Mouse (Mus musculus) thymus, postnatal 25 days (tissue): Measurements from ENCODE around the gene Hoxb5.

Experiments
- DNase-seq: peaks from one replicate; pipeline ENCODE4 v3.0.0; 2022

Gene Hoxb5

DNA sequence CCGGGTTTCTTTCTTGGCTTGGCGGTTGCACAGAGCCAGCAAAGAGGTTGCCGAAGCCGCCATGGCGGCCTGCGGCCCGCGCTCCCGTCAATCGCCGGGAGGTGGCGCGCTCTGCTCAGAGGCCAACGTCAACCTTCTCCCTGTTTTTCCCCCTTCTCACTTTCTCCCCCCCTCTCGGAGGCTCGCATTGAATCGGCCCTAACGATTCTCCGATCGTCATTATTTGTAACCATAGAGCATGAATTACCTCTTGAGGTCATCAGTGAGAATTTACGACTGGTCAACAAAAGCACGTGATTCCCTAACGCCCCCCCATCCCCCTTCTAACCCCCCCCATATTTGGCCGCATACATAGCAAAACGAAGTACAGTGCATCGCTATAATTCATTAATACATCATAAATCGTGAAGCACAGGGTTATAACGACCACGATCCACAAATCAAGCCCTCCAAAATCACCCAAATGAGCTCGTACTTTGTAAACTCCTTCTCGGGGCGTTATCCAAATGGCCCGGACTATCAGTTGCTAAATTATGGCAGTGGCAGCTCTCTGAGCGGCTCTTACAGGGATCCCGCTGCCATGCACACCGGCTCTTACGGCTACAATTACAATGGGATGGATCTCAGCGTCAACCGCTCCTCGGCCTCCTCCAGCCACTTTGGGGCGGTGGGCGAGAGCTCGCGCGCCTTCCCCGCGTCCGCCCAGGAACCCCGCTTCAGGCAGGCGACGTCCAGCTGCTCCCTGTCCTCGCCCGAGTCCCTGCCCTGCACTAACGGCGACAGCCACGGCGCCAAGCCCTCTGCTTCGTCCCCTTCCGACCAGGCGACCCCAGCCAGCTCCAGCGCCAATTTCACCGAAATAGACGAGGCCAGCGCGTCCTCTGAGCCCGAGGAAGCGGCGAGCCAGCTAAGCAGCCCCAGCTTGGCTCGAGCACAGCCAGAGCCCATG is at the start of gene Hoxb5:
Gene Hoxb5 (plus strand): TSS at position 186 of the 949 bp plus-strand sequence.
- peak; percentile 72 for DNase-seq

DNA sequence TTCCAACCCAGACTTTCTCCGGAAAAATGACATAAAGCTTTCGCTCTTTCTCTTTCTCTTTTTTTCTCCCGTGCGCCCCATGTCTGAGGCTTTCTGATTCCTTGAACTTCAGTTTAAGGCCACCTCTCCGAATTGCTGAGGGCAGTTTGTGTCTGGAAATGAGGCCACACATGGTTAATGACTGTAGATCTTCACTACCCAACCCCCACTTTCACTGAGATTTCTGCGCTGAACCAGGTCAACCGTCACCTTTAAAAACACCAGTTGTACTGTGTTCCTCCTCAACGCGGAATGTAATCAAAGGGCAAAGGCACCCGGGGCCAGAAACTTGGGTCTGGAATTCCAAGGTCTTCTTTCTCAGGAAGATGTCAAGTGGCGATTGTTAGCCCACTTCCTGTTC is 48.9 kb upstream of the Hoxb5 start:
- DNase-seq = no peak

DNA sequence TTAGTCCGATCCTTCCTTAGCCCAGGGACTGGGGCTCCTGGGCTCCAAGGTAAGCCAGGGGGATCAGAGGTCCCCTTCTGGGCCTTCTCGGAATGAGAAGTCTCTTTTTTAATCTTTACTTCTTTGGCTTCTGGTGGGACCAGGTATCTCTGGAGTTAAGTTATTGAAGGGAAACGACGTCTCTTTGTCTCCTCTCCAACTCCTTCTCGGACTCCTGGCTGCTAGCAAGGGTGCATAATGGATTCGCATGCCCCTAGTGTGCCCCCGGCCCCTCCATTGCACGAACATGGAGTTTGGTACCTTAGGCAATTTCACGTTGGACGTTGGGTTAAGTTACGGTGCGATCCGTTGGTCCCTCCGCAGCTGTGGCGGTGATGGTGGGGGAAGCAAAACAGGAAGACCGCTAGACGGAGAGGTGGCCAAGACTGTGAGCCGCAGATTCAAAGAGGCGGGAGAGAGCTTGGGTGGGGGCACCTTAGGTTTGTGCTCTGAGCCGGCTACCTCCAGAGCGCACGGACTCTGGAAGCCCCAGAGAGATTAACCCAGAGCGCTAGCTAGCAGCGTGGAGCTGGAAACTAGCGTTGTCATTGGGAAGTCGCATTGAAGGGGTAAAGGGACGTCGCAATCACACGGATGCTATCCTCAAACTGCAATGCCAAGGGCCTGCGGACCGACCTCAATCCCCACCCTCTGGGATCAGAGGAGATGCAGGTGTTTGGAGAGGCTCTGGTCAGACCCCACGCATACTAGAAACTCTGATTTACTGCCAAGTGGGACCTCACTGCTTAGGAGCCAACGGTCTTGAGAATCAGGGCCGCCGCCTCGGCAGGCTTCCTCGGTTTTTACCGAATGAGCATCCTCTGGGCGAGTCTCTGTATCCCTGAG is 47.8 kb upstream of the Hoxb5 start:
- no peak for DNase-seq

DNA sequence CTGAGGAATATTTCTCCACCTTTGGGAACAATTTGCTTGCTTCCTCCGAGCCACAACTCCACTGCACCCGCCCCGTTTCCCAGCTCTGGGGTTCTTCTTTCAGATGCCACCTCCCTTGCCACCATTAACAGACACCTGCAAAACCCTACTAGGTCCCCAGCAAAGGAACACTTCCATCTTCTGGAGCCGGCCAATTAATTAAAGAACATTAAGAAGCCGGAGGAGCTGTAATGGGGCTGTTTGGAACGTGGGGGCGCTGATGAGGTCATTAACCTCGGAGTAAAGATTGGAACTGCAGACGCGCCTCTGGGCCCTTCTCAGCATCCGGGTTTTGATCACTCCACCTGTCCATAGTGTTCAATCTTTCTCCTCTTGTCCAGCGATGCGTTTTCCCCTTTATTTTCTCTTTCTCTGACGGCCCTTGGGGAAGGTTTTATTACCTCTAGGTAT is 47.1 kb upstream of the Hoxb5 start:
- no peak for DNase-seq

DNA sequence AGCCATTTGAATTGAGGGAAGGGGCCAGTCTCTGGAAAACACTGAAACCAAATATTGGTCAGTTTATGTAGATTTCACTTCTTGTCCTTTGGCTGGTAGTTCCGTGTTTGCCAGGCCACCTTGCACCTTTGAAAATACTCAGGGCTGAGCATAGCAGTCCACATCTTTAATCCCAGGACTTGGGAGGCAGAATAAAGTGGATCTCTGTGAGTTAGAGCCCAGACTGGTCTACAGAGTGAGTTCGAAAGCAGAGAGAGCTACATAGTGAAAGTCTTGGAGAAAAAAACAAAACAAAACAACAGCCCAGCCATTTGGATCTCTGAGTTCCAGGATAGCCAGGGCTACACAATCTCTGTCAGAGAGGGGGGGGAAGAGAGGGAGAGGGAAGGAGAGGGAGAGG is 46.0 kb upstream of the Hoxb5 start:
- no peak for DNase-seq

DNA sequence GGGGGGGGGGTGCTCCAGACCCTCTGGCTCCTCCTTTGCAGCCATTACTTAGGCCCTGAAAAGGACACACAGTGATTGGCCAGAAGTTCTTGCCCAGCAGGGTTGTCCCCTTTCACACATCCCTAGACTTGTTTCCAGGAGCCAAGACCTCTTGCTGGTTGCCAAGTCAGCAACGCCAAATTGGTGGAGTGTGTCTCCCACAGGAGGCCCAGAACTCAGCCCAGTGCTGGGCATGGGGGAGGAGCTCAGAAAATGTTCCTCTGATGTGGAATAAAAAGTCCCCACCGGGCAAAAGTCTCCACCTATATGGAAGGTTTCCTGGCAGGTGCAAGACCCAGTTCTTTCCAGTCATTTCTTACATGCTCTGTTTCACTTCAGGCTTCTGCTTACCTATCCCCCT is 44.1 kb upstream of the Hoxb5 start:
- DNase-seq = no peak

DNA sequence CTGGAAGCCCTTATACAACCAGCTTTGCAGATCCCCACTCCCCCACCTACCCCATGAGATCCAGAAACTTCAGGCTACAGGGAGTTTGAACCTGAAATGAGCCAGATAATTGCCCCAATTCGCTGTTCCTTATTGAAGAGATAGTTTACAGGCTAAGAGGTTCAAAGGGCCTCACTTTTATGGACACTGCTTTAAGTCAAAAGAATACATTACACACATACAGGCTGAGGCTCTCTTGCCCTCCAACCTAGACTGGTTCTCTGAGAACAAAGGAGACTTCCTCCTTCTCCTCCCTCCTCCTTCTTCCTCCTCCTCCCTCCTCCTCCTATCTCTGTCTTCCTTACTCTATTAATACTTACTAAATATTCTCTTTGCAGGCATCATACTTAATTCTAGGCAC is 43.6 kb upstream of the Hoxb5 start:
- no peak for DNase-seq

DNA sequence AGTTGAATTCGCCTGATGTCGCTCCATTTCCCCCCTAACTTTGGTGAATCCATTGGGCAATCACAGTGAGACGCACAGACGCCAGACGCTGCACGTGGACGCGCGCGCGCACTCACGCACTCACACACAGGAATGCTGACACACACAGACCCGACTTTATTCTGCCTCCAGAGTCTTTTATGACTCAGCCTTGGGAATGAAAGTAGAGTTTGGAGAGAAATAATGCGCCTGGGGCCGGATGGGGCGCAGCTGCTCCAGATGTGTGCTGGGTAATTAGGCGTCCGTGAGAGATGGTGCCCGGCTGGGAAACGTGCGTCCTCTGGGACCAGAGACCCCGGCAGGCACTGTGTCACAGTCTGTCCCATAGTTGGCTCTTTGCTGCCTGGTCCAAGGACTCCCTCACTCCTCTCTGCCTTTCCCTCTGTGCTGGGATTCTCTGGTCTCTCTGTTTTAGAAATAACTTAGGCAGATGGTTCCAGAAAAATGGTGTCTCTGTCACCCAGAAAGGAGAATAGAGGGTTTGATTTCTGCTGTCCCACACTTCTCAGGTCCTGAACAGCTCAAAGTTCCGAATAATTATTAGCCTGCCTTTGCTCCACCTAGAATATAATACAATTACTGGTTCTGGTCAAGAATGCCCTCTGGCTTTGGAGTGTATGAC is 42.7 kb upstream of the Hoxb5 start:
- no peak for DNase-seq

DNA sequence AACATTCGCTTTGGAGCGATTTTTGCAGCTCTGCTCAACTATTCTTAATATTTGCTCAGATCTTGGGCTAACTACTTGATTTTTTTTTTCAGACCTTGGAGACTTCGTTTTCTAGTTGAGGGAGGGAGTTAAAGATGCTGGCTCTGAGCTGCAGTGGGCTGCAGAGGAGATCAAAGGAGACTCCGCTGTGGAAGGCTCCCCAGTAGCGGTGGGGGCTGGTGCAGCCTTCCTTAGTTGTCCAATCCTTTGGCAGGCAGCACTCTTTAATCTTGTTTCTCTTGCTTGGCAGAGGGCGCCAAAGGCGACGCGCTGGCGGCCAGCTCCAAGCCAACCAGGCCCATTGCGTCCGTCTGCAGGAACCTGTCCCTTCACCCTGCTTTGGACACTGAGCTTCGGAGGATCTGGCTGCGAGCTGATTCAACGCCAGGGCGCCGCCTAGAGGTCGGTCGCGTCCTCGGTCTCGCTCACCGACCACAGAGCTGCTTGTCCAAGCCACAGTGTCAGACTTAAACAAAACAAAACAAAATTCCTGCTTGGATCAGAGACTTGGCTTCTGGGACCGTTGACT is 41.7 kb upstream of the Hoxb5 start:
- peak; percentile 62 for DNase-seq

DNA sequence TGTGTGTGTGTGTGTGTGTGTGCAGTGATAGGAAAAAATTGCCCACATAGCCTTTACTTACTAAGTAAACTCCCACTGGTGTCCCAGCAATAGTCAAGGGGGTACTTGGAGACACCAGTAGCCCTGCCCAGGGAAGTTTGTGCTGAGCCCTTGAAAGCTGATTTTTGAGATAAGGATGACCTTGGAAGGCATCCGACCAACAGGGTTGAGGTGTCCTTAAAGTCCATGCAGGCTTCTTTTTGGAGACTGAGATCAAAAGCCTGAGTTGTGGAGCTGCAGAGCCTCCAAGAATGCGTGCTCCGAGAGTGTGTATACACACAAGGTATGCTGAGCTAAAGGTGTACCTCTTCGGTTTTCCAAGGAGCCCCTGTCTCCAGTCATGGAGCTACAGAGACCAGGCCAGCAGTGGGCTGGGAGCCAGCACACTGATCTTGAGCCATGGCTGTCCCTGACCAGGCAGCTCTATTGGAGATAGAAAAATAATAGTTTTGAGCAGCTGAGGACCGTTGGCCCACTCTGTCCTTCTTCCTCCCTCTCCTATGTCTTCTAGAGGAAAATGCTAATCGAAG is 40.8 kb upstream of the Hoxb5 start:
- no peak for DNase-seq

DNA sequence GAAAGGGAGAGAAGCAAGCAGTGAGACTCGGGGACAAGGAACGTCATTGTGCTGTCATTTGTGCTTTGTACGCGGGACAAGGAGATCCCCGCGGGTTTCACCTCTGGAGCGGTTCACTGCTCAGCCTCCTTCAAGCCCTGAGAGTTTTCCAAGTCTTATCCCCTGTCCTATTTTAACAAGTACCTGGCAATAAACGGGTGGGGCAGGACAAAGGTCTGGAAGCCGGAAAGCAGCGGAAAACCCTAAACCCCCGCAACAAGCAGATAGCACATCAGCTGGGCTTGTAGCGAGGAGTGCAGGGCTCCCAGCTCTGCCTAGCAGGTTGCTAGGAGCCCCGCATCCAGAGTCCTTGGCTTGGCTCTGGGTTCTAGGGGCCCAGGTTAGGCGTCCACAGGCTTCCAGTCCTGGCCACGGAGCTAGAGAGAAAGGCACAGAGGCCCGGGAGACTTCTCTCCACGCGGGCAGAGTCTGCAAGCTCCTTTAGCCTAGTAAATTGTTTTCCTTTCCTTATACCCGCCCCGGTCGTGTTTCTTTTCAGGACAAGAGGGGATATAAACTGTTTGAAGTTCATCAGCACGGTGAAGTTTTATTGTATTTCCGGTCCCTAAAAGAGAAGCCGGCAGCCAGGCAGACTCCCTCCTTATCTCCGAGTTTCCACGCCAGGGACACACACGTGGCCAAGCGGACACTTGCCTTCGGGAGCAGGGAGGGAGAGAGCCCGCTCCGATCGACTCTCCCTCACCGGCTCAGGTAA is 39.3 kb upstream of the Hoxb5 start:
- DNase-seq = no peak

DNA sequence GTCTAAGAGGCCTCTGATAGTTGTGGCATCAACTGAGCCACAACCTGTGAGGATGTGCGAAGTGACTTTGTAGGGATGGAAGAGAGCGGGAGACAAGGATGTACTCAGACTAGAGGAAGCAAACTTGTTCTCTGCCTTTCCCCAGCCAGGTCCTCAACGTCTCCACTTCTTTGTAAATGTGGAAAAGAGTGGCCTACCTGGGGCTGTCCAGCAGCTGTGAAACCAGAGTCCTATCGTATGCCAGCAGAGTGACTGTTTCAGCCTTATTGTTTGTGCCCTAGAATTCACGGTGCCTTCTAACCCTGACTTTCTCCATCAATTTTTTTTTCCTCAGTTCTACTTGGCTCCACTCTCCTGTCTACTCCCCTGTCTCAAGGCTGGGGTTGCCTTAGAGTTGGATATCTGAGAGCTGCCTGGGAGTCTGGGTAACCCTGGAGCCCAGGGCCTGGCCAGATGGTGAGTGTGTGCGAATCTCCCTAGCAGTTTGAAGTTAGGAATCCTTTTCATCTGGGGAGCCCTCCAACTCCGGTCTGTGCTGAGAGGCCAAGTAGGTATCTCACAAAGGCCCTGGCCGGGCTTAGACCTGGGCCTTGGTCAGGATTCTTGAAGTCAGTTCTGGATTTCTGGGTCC is 38.6 kb upstream of the Hoxb5 start:
- DNase-seq = no peak

DNA sequence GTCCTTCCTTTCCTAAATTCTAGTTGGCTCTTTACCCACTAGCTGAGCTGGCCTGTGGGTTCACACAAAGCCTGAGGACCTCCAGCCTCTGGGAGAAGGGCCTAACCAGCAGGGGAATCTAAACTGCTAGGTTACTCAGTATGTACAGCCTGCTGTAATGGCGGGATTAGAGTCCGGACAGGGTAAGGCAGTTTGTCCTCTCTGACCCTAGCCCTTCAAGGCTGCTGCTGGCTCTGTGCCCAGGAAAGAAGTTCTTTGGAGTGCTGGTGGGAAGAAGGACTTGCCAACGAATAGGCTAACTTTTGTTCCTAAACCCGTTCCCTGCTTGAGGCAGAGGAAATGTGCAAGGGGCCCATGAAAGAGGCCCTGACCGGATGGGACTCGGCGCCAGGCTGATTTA is 37.2 kb upstream of the Hoxb5 start:
- DNase-seq = no peak

DNA sequence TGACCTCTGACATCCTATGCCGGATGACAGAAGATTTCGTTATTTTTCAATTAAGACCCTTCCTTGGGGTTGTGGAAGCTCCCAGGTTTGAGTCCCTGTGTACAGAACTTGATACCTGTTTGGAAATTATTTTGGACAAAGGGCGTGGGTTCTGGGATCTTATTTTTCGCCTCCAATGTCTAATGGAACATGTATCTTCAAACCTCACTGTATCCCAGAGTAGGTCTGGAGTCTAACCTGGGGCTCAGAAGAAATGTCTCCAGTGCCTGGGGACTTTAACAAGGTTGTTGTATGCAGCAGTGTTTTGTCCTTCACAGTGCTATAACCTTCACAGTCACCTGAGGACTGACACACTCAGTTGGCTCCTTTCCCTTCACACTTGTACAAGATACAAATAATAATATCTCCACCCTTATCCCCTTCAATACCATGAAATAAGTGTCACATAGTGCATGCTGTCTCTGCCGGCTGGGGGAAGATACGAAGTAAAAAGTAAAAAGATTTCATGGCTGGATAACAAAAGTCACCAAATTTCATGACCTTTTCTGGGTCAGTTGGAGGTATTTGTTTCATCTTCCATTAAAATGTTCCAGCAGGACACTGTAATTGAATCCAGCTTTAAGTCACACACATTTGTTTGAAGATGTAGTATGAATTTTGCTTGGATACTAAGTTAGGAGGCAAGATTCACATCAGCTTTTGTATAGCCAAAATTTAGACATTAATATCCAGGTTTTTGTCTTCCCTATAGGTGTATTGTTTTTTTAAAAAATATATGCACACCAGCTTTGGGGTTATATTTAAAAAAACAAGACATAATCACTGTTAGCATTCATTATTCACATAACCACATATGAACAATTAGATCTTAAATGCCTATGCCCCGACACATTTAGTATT is 35.9 kb upstream of the Hoxb5 start:
- DNase-seq = no peak

DNA sequence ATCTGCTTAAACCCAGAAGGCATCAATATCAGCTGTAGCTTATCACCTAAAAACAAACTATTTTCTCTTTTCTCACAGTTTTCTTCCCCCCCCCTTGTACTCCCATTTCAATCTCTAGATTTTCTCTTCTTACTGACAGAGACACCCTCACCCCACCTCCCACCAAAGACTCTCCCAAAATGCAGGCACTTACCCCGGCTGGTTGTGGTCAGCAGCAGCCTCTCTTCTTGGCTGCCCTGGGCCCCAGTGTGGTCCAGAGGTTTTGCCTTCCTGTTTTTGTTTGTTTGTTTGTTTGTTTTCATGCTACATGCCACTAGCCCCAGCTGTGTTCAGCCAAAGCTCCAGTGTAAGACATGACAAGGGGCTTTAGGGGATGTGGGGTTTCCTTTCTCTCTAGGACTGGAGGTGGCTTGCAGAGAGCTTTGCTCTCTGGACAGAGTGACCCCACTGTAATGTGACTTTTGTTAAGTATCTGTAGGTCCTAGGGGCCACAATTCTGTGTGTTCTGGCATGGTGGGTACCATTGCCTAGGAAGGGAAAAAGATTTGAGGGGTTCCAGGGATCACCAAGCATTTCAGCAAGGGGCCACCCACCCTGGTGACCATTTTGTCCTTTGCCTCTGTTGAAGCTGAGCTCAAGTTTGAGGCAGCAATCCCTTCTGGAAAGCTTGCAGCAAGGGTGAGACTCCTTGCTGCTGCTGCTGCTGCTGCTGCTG is 34.9 kb upstream of the Hoxb5 start:
- DNase-seq = no peak

DNA sequence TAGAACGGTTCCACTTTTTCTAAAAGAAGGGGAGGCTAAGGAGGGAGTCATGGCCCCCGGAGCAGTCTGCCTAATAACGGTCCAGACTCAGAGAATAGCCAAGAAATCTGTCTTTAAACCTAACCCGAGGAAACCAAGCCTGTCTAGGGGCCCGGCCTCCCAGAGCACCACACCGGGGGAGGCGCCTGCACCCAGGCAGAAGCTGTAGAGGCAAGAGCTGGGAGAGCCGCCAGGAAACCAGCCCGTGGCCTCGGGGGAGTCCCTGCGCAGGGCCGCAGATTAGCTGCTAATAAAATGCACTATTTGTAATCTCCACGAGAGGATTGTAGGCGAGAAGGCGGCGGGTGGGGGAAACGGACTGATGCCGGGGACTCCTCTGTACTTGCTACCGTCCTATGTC is 33.3 kb upstream of the Hoxb5 start:
- DNase-seq = no peak

DNA sequence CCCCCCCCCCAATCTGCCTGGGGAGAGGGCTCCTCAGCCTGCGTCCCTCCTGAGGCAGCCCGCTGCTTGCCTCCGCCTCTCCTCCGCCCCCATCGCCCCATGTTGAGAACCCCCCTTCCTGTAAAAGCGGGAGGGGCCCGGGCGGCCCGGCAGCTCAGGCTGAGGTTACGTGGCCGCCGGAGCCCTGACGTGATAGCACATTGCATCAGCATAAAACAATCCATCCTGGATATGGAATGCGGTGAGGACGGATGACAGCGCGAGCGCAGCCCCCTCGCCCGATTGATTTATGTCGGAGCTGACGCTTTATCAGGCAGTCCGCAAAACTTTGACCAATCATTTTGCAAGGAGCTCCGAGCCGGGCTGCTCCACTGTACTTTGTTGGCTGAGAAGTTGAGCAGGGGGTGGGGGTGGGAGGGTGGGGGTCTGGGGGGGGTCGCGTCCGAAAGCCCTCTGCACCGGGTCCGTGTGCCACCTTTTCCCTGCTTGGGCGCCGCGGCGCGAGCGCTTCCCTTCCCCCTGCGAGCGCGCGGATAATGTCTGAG is 32.1 kb upstream of the Hoxb5 start, which contains the start of gene Hoxb9:
Gene Hoxb9 (plus strand): TSS at position 462 of the 545 bp plus-strand sequence.
- no peak for DNase-seq

DNA sequence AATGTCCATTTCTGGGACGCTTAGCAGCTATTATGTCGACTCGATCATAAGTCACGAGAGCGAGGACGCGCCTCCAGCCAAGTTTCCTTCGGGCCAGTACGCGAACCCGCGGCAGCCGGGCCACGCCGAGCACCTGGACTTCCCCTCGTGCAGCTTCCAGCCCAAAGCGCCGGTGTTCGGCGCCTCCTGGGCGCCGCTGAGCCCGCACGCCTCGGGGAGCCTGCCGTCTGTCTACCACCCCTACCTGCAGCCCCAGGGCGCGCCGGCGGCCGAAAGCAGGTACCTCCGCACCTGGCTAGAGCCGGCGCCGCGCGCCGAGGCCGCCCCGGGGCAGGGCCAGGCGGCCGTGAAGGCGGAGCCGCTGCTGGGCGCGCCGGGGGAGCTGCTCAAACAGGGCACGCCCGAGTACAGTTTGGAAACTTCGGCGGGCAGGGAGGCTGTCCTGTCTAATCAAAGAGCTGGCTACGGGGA is 31.6 kb upstream of the Hoxb5 start:
- no peak for DNase-seq
